Mouse (Mus musculus) ES-Bruce4 (cell line): ENCODE data around the gene Rpl27.

Experiments
- CTCF ChIP-seq: IDR thresholded peaks from one replicate; pipeline ENCODE4 v1.8.1; 2011; ENCODE audit warnings: low read depth, low read length
- POLR2A ChIP-seq: IDR thresholded peaks from one replicate; pipeline ENCODE4 v1.8.1; 2011; ENCODE audit warnings: low read length; ENCODE audit not compliant: insufficient read depth

GRCm38 (mm10) chr11:101448899-101449298, 6.8 kb downstream of the Rpl27 start:
- TF ChIP-seq POLR2A (no peak), CTCF (no peak)
